Mouse (Mus musculus) MEL (cell line): ENCODE measurements around the gene Atp5g1. TPM values are rescaled to one million over a fixed set of nuclear protein-coding genes. Genes with fewer than 3 reads are reported as not detected.

Experiments used
- DNase-seq: peaks from one replicate; pipeline ENCODE4 v3.0.0; 2011; ENCODE audit warnings: low read depth, low spot score
- H3K27ac ChIP-seq: 2 replicates; pipeline ENCODE4 v1.5.1; 2012; ENCODE audit warnings: low read depth, mild to moderate bottlenecking, control low read depth, low read length, moderate library complexity; ENCODE audit not compliant: control insufficient read depth
- H3K27me3 ChIP-seq, 2 experiments: fragments of 150-350 bp in 1 of 2; sonication (generic) in 1 of 2; 2 replicates each; pipeline ENCODE4 v1.6.1; 2012; ENCODE audit warnings: low read length in 2 of 2, mild to moderate bottlenecking in 2 of 2, improper control_type of control experiment in 1 of 2, moderate library complexity in 1 of 2; ENCODE audit not compliant: insufficient read depth in 2 of 2, control insufficient read depth in 1 of 2
- H3K36me3 ChIP-seq, 2 experiments: 2 replicates each; pipeline ENCODE4 v1.6.1; 2012 to 2014; ENCODE audit warnings: low read length in 2 of 2, improper control_type of control experiment in 1 of 2, inconsistent platforms in 1 of 2, mild to moderate bottlenecking in 1 of 2; ENCODE audit not compliant: insufficient read depth in 2 of 2, control insufficient read depth in 1 of 2
- H3K4me1 ChIP-seq, 2 experiments: fragments of 150-350 bp in 1 of 2; sonication (generic) in 1 of 2; 2 replicates each; pipeline ENCODE4 v1.6.1; 2012; ENCODE audit warnings: low read length in 2 of 2, improper control_type of control experiment in 1 of 2, mild to moderate bottlenecking in 1 of 2; ENCODE audit not compliant: insufficient read depth in 2 of 2, control insufficient read depth in 1 of 2
- H3K4me3 ChIP-seq, 2 experiments: fragments of 150-350 bp in 1 of 2; sonication (generic) in 1 of 2; 2 replicates each; pipeline ENCODE4 v1.5.1; 2012; ENCODE audit warnings: low read depth in 2 of 2, low read length in 2 of 2, mild to moderate bottlenecking in 2 of 2, moderate library complexity in 2 of 2, control low read depth in 1 of 2, improper control_type of control experiment in 1 of 2; ENCODE audit not compliant: control insufficient read depth in 1 of 2, insufficient read depth in 1 of 2
- H3K79me2 ChIP-seq: 2 replicates; pipeline ENCODE4 v1.6.1; 2012; ENCODE audit warnings: mild to moderate bottlenecking, low read length, moderate library complexity; ENCODE audit not compliant: control insufficient read depth, poor library complexity, insufficient read depth
- H3K9ac ChIP-seq: 2 replicates; pipeline ENCODE4 v1.6.1; 2012; ENCODE audit warnings: low read depth, mild to moderate bottlenecking, control low read depth, low read length, moderate library complexity; ENCODE audit not compliant: control insufficient read depth, poor library complexity, severe bottlenecking
- H3K9me3 ChIP-seq: fragments of 150-350 bp; sonication (generic); replicated peaks from 2 replicates; pipeline ENCODE4 v1.6.1; 2012; ENCODE audit warnings: mild to moderate bottlenecking, low read length, improper control_type of control experiment, moderate library complexity; ENCODE audit not compliant: insufficient read depth
- BHLHE40 ChIP-seq: IDR thresholded peaks from 2 replicates; pipeline ENCODE4 v1.6.1; 2012; ENCODE audit warnings: low read depth, mild to moderate bottlenecking, inconsistent platforms, low read length, improper control_type of control experiment, borderline replicate concordance
- ELF1 ChIP-seq: IDR thresholded peaks from 2 replicates; pipeline ENCODE4 v1.6.1; 2014; ENCODE audit warnings: low read depth, mild to moderate bottlenecking, inconsistent platforms, low read length, improper control_type of control experiment, moderate library complexity
- EP300 ChIP-seq, 2 experiments: IDR thresholded peaks; 2 replicates each; pipeline ENCODE4 v1.6.1; 2011; ENCODE audit warnings: improper control_type of control experiment in 2 of 2, low read length in 2 of 2, low read depth in 1 of 2, mild to moderate bottlenecking in 1 of 2
- ETS1 ChIP-seq: IDR thresholded peaks from 2 replicates; pipeline ENCODE4 v1.6.1; 2012; ENCODE audit warnings: low read depth, mild to moderate bottlenecking, inconsistent platforms, low read length, improper control_type of control experiment, moderate library complexity
- GATA1 ChIP-seq: IDR thresholded peaks from 2 replicates; pipeline ENCODE4 v1.6.1; 2011; ENCODE audit warnings: low read depth, low read length, improper control_type of control experiment
- HCFC1 ChIP-seq: IDR thresholded peaks from 2 replicates; pipeline ENCODE4 v1.6.1; 2012; ENCODE audit warnings: low read depth, mild to moderate bottlenecking, inconsistent platforms, low read length, improper control_type of control experiment, moderate library complexity
- MAFK ChIP-seq: IDR thresholded peaks from 2 replicates; pipeline ENCODE4 v1.6.1; 2011; ENCODE audit warnings: low read depth, mild to moderate bottlenecking, low read length, improper control_type of control experiment, borderline replicate concordance
- MAX ChIP-seq: IDR thresholded peaks from 2 replicates; pipeline ENCODE4 v1.6.1; 2011; ENCODE audit warnings: low read length, improper control_type of control experiment
- MAZ ChIP-seq: IDR thresholded peaks from 2 replicates; pipeline ENCODE4 v1.6.1; 2012; ENCODE audit warnings: low read depth, mild to moderate bottlenecking, inconsistent platforms, low read length, improper control_type of control experiment
- MYC ChIP-seq: IDR thresholded peaks from 2 replicates; pipeline ENCODE4 v1.6.1; 2011; ENCODE audit warnings: low read depth, mild to moderate bottlenecking, low read length, improper control_type of control experiment, moderate library complexity
- NELFE ChIP-seq: IDR thresholded peaks from 2 replicates; pipeline ENCODE4 v1.6.1; 2011; ENCODE audit warnings: low read depth, low read length, improper control_type of control experiment
- NRF1 ChIP-seq: IDR thresholded peaks from 2 replicates; pipeline ENCODE4 v1.6.1; 2014; ENCODE audit warnings: low read depth, mild to moderate bottlenecking, inconsistent platforms, low read length, improper control_type of control experiment, moderate library complexity; ENCODE audit not compliant: poor library complexity, insufficient read depth, severe bottlenecking
- POLR2A ChIP-seq, 2 experiments: IDR thresholded peaks; 2 replicates each; pipeline ENCODE4 v1.6.1; 2011 to 2012; ENCODE audit warnings: low read length in 2 of 2, mild to moderate bottlenecking in 2 of 2, control low read depth in 1 of 2, improper control_type of control experiment in 1 of 2, low read depth in 1 of 2, moderate library complexity in 1 of 2; ENCODE audit not compliant: control insufficient read depth in 1 of 2, insufficient read depth in 1 of 2, poor library complexity in 1 of 2
- POLR2AphosphoS2 ChIP-seq: IDR thresholded peaks from 2 replicates; pipeline ENCODE4 v1.6.1; 2011; ENCODE audit warnings: low read length, improper control_type of control experiment
- RAD21 ChIP-seq: IDR thresholded peaks from 2 replicates; pipeline ENCODE4 v1.6.1; 2011; ENCODE audit warnings: mild to moderate bottlenecking, low read depth, low read length, improper control_type of control experiment
- SIN3A ChIP-seq: IDR thresholded peaks from 2 replicates; pipeline ENCODE4 v1.6.1; 2012; ENCODE audit warnings: low read length, improper control_type of control experiment, inconsistent platforms
- TAL1 ChIP-seq: IDR thresholded peaks from 2 replicates; pipeline ENCODE4 v1.6.1; 2012; ENCODE audit warnings: mild to moderate bottlenecking, inconsistent platforms, low read length, moderate library complexity, mixed read lengths
- TBP ChIP-seq: IDR thresholded peaks from 2 replicates; pipeline ENCODE4 v1.8.0; 2011; ENCODE audit warnings: low read depth, low read length, improper control_type of control experiment
- UBTF ChIP-seq: IDR thresholded peaks from 2 replicates; pipeline ENCODE4 v1.6.1; 2012; ENCODE audit warnings: low read depth, mild to moderate bottlenecking, inconsistent platforms, low read length, improper control_type of control experiment, moderate library complexity, borderline replicate concordance; ENCODE audit not compliant: insufficient read depth
- USF1 ChIP-seq: IDR thresholded peaks from 2 replicates; pipeline ENCODE4 v1.6.1; 2014; ENCODE audit warnings: low read depth, mild to moderate bottlenecking, inconsistent platforms, low read length, improper control_type of control experiment, moderate library complexity
- USF2 ChIP-seq, 2 experiments: IDR thresholded peaks; 2 replicates each; pipeline ENCODE4 v1.6.1; 2011 to 2012; ENCODE audit warnings: improper control_type of control experiment in 2 of 2, low read length in 2 of 2, borderline replicate concordance in 1 of 2, inconsistent platforms in 1 of 2, low read depth in 1 of 2, mild to moderate bottlenecking in 1 of 2; ENCODE audit not compliant: insufficient read depth in 1 of 2
- ZMIZ1 ChIP-seq: IDR thresholded peaks from 2 replicates; pipeline ENCODE4 v1.6.1; 2012; ENCODE audit warnings: low read depth, mild to moderate bottlenecking, inconsistent platforms, low read length, improper control_type of control experiment, moderate library complexity
- polyA plus RNA-seq, 2 experiments: library from polyadenylated mRNA; stranded (reverse) in 1 of 2; unstranded in 1 of 2; fragments of >175 nt in 1 of 2; fragments of >200 nt in 1 of 2; gene quantifications; 2 replicates each; pipeline versions ENCODE4 v1.2.1 to v1.2.4; 2012; ENCODE audit warnings: low replicate concordance in 2 of 2, low read depth in 1 of 2; ENCODE audit not compliant: insufficient read length in 2 of 2, insufficient read depth in 1 of 2, missing spikeins in 1 of 2
- total RNA-seq: library from RNA; depleted of rRNA; stranded (reverse); fragments of 300-350 nt; gene quantifications from 2 replicates; pipeline ENCODE4 v1.2.3, GENCODE M21; 2012

Atp5g1 gene
- total and polyA plus RNA-seq, 3 experiments, result 1,519 to 1,694 TPM; not detected in 1

- peak overlapping the region; percentile 51 to 62 for H3K4me3 ChIP-seq
- DNase-seq, result peak; percentile 74
- peaks cover 8 to 26% of the 10 kb centered on the region in 2 experiments; a peak in 3 of 4 replicates for H3K4me1 ChIP-seq
- H3K27ac ChIP-seq, result peak overlapping the region; percentile 93
- H3K27me3 ChIP-seq, result no peaks in the 10 kb centered on the region
- peak overlapping the region; percentile 77 for H3K9ac ChIP-seq
- TF ChIP-seq TBP, result peak; percentile 65; the same call in 1 of the 2 replicates
- 0 out of 2 replicates have a peak, but pooled peaks have one; percentile 54 for TF ChIP-seq MYC
- TF ChIP-seq USF1, result no peak
- TF ChIP-seq POLR2AphosphoS2, result no peak
- TF ChIP-seq NELFE, result peak; percentile 60
- TF ChIP-seq SIN3A, result peak; percentile 62
- no peak for TF ChIP-seq RAD21
- no peak for TF ChIP-seq MAX
- no peak for TF ChIP-seq UBTF
- peak in 1 of 2 experiments; percentile 72; a peak in 2 of 4 replicates for TF ChIP-seq POLR2A (IDR thresholded peaks at IDR 0.05; ENCODE audit: control insufficient read depth in 1 of 2, insufficient read depth in 1 of 2, low read depth in 1 of 2, low read length in 2 of 2, poor library complexity in 1 of 2)
- peak; percentile 66 to 81 for TF ChIP-seq EP300 (IDR thresholded peaks at IDR 0.05; ENCODE audit: low read depth in 1 of 2, low read length in 2 of 2)
- TF ChIP-seq BHLHE40, result 0 out of 2 replicates have a peak, but pooled peaks have one; percentile 22
- TF ChIP-seq ETS1, result peak; percentile 60; the same call in 1 of the 2 replicates
- no peak for TF ChIP-seq NRF1
- peak; percentile 53; the same call in 1 of the 2 replicates for TF ChIP-seq HCFC1
- TF ChIP-seq GATA1, result peak; percentile 78
- peak; percentile 60; the same call in 1 of the 2 replicates for TF ChIP-seq ZMIZ1
- no peak for TF ChIP-seq USF2 (IDR thresholded peaks at IDR 0.05; ENCODE audit: borderline replicate concordance in 1 of 2, insufficient read depth in 1 of 2, low read depth in 1 of 2, low read length in 2 of 2)
- TF ChIP-seq MAZ, result peak; percentile 69; the same call in 1 of the 2 replicates
- no peak for TF ChIP-seq MAFK
- no peak for TF ChIP-seq ELF1
- no peak for TF ChIP-seq TAL1
- H3K36me3 ChIP-seq, result peaks cover 0 to 17% of the 10 kb centered on the region in 2 experiments; a peak in 2 of 4 replicates
- H3K79me2 ChIP-seq, result no peaks in the 10 kb centered on the region
- H3K9me3 ChIP-seq, result no peaks in the 10 kb centered on the region
Measured at GRCm38 (mm10) chr11:96028130-96028529, 47.3 kb downstream of the Atp5g1 start.
